Mouse (Mus musculus) frontal cortex, postnatal 36 days (tissue): ENCODE data around the gene Camkmt.

Experiments
- DNase-seq, 2 experiments: peaks; one replicate each; pipeline ENCODE4 v3.0.0; 2022; ENCODE audit warnings: low spot score in 2 of 2

Gene Camkmt

GRCm38 (mm10) chr17:85170541-85171255 lies 80.3 kb downstream of the Camkmt start:
- DNase-seq = no peak

- DNase-seq = no peak
Observed at GRCm38 (mm10) chr17:85171951-85172350, 81.6 kb downstream of the Camkmt start.

GRCm38 (mm10) chr17:85177231-85177630 lies 86.9 kb downstream of the Camkmt start:
- no peak for DNase-seq

- DNase-seq = no peak
Observed at GRCm38 (mm10) chr17:85180471-85181060, 90.2 kb downstream of the Camkmt start.

- DNase-seq = peak; percentile 90 to 96
Observed at GRCm38 (mm10) chr17:85189227-85190127, 99.1 kb downstream of the Camkmt start.

GRCm38 (mm10) chr17:85190128-85190435 lies 99.7 kb downstream of the Camkmt start:
- no peak for DNase-seq

GRCm38 (mm10) chr17:85193294-85193693 lies 102.9 kb downstream of the Camkmt start:
- no peak for DNase-seq

GRCm38 (mm10) chr17:85198781-85199180 lies 108.4 kb downstream of the Camkmt start:
- no peak for DNase-seq

GRCm38 (mm10) chr17:85199321-85199720 lies 109.0 kb downstream of the Camkmt start:
- no peak for DNase-seq

GRCm38 (mm10) chr17:85218054-85218453 lies 127.7 kb downstream of the Camkmt start:
- DNase-seq = no peak

- DNase-seq = peak; percentile 22 to 56
Observed at GRCm38 (mm10) chr17:85242109-85242508, 151.8 kb downstream of the Camkmt start.

GRCm38 (mm10) chr17:85248962-85249361 lies 158.6 kb downstream of the Camkmt start:
- DNase-seq = no peak

GRCm38 (mm10) chr17:85249744-85250143 lies 159.4 kb downstream of the Camkmt start:
- no peak for DNase-seq

- DNase-seq = no peak
Observed at GRCm38 (mm10) chr17:85256930-85257329, 166.6 kb downstream of the Camkmt start.

- no peak for DNase-seq
Observed at GRCm38 (mm10) chr17:85257348-85257747, 167.0 kb downstream of the Camkmt start.

GRCm38 (mm10) chr17:85258703-85259341 lies 168.5 kb downstream of the Camkmt start:
- DNase-seq = no peak

- no peak for DNase-seq
Observed at GRCm38 (mm10) chr17:85266831-85267422, 176.6 kb downstream of the Camkmt start.

GRCm38 (mm10) chr17:85271466-85272175 lies 181.3 kb downstream of the Camkmt start:
- DNase-seq = no peak

- DNase-seq = no peak
Observed at GRCm38 (mm10) chr17:85279720-85280119, 189.4 kb downstream of the Camkmt start.

GRCm38 (mm10) chr17:85282447-85282846 lies 192.1 kb downstream of the Camkmt start:
- no peak for DNase-seq

GRCm38 (mm10) chr17:85291154-85291553 lies 200.8 kb downstream of the Camkmt start:
- no peak for DNase-seq
